Mouse (Mus musculus): Measurements from ENCODE around the gene Bend3.
A peak's percentile ranks its signal among the peaks of the same experiment; 100 is the strongest.

The Bend3 gene

GRCm38 (mm10) chr10:43478751-43479435 lies at the start of gene Bend3:
TSS of gene Bend3 (plus strand) at chr10:43478831.
- DNase-seq (ENCODE audit: low read depth, low spot score): peak; percentile 72

- DNase-seq (ENCODE audit: low read depth, low spot score): no peak
These were observed 48.0 kb upstream of the Bend3 start for GRCm38 (mm10) chr10:43430606-43431005.

- no peak for DNase-seq (ENCODE audit: low read depth, low spot score)
These were observed 44.3 kb upstream of the Bend3 start for GRCm38 (mm10) chr10:43434326-43434725.

- DNase-seq (ENCODE audit: low read depth, low spot score): peak; percentile 33
These were observed 42.9 kb upstream of the Bend3 start for GRCm38 (mm10) chr10:43435757-43436156.

- peak; percentile 63 for DNase-seq (ENCODE audit: low read depth, low spot score)
These were observed 39.1 kb upstream of the Bend3 start for GRCm38 (mm10) chr10:43439492-43439941.

GRCm38 (mm10) chr10:43440050-43440449 lies 38.6 kb upstream of the Bend3 start:
- DNase-seq (ENCODE audit: low read depth, low spot score): no peak

GRCm38 (mm10) chr10:43440981-43441740 lies 37.5 kb upstream of the Bend3 start:
- DNase-seq (ENCODE audit: low read depth, low spot score): no peak

GRCm38 (mm10) chr10:43448656-43449055 lies 30.0 kb upstream of the Bend3 start:
- DNase-seq (ENCODE audit: low read depth, low spot score): no peak

GRCm38 (mm10) chr10:43451848-43452662 lies 26.6 kb upstream of the Bend3 start:
- peak; percentile 84 for DNase-seq (ENCODE audit: low read depth, low spot score)

- DNase-seq (ENCODE audit: low read depth, low spot score): no peak
These were observed 26.0 kb upstream of the Bend3 start for GRCm38 (mm10) chr10:43452663-43452996.

- DNase-seq (ENCODE audit: low read depth, low spot score): no peak
These were observed 24.4 kb upstream of the Bend3 start for GRCm38 (mm10) chr10:43454219-43454618.

GRCm38 (mm10) chr10:43454671-43455070 lies 24.0 kb upstream of the Bend3 start:
- no peak for DNase-seq (ENCODE audit: low read depth, low spot score)

- peak; percentile 23 for DNase-seq (ENCODE audit: low read depth, low spot score)
These were observed 15.8 kb upstream of the Bend3 start for GRCm38 (mm10) chr10:43462821-43463220.

- DNase-seq (ENCODE audit: low read depth, low spot score): peak; percentile 18
These were observed 15.4 kb upstream of the Bend3 start for GRCm38 (mm10) chr10:43463227-43463626.

- peak; percentile 45 for DNase-seq (ENCODE audit: low read depth, low spot score)
These were observed 12.4 kb upstream of the Bend3 start for GRCm38 (mm10) chr10:43466223-43466622.

- DNase-seq (ENCODE audit: low read depth, low spot score): peak; percentile 51
These were observed 11.0 kb upstream of the Bend3 start for GRCm38 (mm10) chr10:43467659-43468058.

- no peak for DNase-seq (ENCODE audit: low read depth, low spot score)
These were observed 10.3 kb upstream of the Bend3 start for GRCm38 (mm10) chr10:43468293-43468692.

- DNase-seq (ENCODE audit: low read depth, low spot score): peak; percentile 64
These were observed 3.3 kb upstream of the Bend3 start for GRCm38 (mm10) chr10:43475376-43475775.

GRCm38 (mm10) chr10:43477459-43477858 lies 1.2 kb upstream of the Bend3 start:
- peak; percentile 96 for DNase-seq (ENCODE audit: low read depth, low spot score)

- DNase-seq (ENCODE audit: low read depth, low spot score): peak; percentile 66
These were observed 558 bp upstream of the Bend3 start for GRCm38 (mm10) chr10:43477865-43478681.

GRCm38 (mm10) chr10:43479436-43480157 lies 966 bp downstream of the Bend3 start:
- peak; percentile 58 for DNase-seq (ENCODE audit: low read depth, low spot score)
